Mouse (Mus musculus) v-Abl transformed pro-B cells (cell line): Measurements from ENCODE around the gene Zfyve1.

Experiments used
- in situ Hi-C, 2 experiments: fragments of 400-800 bp; cut with MboI; formaldehyde crosslinking; loops; one replicate each; pipeline ENCODE4 v1.15.1; 2025; ENCODE audit not compliant: unreplicated experiment in 2 of 2

The Zfyve1 gene

GRCm38 (mm10) chr12:83582106-83582505 is 14.9 kb downstream of the Zfyve1 start:
- in situ Hi-C loops, result no loop called here

- in situ Hi-C loops, result no loop called here
Measured at GRCm38 (mm10) chr12:83580283-83580682, 16.7 kb downstream of the Zfyve1 start.

- in situ Hi-C loops, result no loop called here
Measured at GRCm38 (mm10) chr12:83578896-83579569, 18.0 kb downstream of the Zfyve1 start.

- in situ Hi-C loops, result no loop called here
Measured at GRCm38 (mm10) chr12:83578356-83578755, 18.7 kb downstream of the Zfyve1 start.

- in situ Hi-C loops, result no loop called here
Measured at GRCm38 (mm10) chr12:83577445-83577844, 19.6 kb downstream of the Zfyve1 start.

GRCm38 (mm10) chr12:83572717-83573116 is 24.3 kb downstream of the Zfyve1 start:
- in situ Hi-C loops, result no loop called here

- in situ Hi-C loops, result no loop called here
Measured at GRCm38 (mm10) chr12:83569866-83570265, 27.2 kb downstream of the Zfyve1 start.

GRCm38 (mm10) chr12:83562589-83562988 is 34.4 kb downstream of the Zfyve1 start:
- in situ Hi-C loops, result no loop called here

GRCm38 (mm10) chr12:83560189-83560588 is 36.8 kb downstream of the Zfyve1 start:
- in situ Hi-C loops, result no loop called here

- in situ Hi-C loops, result no loop called here
Measured at GRCm38 (mm10) chr12:83558496-83558895, 38.5 kb downstream of the Zfyve1 start.

- in situ Hi-C loops, result no loop called here
Measured at GRCm38 (mm10) chr12:83555605-83556004, 41.4 kb downstream of the Zfyve1 start.

- in situ Hi-C loops, result no loop called here
Measured at GRCm38 (mm10) chr12:83553816-83554215, 43.2 kb downstream of the Zfyve1 start.

- in situ Hi-C loops, result no loop called here
Measured at GRCm38 (mm10) chr12:83551305-83551704, 45.7 kb downstream of the Zfyve1 start.

GRCm38 (mm10) chr12:83544791-83545190 is 52.2 kb downstream of the Zfyve1 start:
- in situ Hi-C loops, result no loop called here

- in situ Hi-C loops, result no loop called here
Measured at GRCm38 (mm10) chr12:83543997-83544396, 53.0 kb downstream of the Zfyve1 start.

GRCm38 (mm10) chr12:83536039-83536438 is 61.0 kb downstream of the Zfyve1 start:
- in situ Hi-C loops, result no loop called here

- in situ Hi-C loops, result no loop called here
Measured at GRCm38 (mm10) chr12:83535428-83535827, 61.6 kb downstream of the Zfyve1 start.

- in situ Hi-C loops, result no loop called here
Measured at GRCm38 (mm10) chr12:83534190-83534589, 62.8 kb downstream of the Zfyve1 start.

- in situ Hi-C loops, result no loop called here
Measured at GRCm38 (mm10) chr12:83532966-83533365, 64.1 kb downstream of the Zfyve1 start.

GRCm38 (mm10) chr12:83531992-83532391 is 65.0 kb downstream of the Zfyve1 start:
- in situ Hi-C loops, result no loop called here

GRCm38 (mm10) chr12:83528665-83529064 is 68.4 kb downstream of the Zfyve1 start:
- in situ Hi-C loops, result no loop called here

- in situ Hi-C loops, result no loop called here
Measured at GRCm38 (mm10) chr12:83527816-83528215, 69.2 kb downstream of the Zfyve1 start.
